Mouse (Mus musculus): ENCODE measurements around the gene BC025920. TPM values are rescaled to one million over a fixed set of nuclear protein-coding genes. Genes with fewer than 3 reads are reported as not detected.
A peak's percentile ranks its signal among the peaks of the same experiment; 100 is the strongest.

Gene BC025920
- polyA plus RNA-seq, 1 experiment, result 1.8 TPM

DNA sequence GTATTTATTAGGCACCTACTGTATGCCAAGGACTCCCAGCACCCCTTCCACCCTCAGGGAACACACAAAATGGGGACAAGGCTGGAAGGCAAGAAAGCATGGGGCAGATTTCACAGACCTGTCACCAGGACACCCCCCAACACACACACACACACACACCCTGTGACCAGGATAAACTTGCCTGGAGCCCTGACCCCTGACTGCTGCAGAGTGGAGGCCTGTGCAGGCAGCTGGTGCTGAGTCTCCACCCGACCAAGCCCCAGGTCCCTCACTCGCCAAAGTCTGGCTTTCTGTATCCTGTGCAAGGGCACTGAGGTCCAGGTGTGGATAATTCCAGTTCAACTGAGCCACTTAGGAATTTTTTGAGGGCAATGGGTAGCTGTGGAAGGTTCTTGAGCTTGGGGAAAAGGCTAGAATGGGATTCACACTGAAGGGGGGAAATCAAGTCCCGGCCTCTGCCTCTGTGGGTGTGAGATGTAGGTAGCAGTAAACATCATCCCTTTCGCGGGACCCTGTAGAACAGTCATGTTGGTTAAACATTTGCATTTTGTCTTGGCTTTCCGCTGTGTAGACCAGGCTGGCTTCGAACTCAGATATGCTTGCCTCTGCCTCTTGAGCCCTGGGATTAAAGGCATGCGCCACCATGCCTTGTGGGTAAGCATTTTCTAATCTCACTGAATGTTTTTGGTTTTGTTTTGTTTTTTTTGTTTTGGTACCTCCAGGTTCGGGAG is 36.4 kb upstream of the BC025920 start:
- H3K4me3 ChIP-seq (ENCODE audit: extremely low read depth, insufficient read depth, insufficient read length), result no peak overlapping the region
- no peaks in the 10 kb centered on the region for H3K27me3 ChIP-seq (ENCODE audit: control insufficient read depth, insufficient read depth, low read length)
- WGBS, result 85% methylated on average over 9 of the region's 9 CpGs
- peaks cover 14% of the 10 kb centered on the region for H3K36me3 ChIP-seq (ENCODE audit: control insufficient read depth, insufficient read depth, low read length)
- DNase-seq (ENCODE audit: low read depth in 1 of 2, low spot score in 2 of 2), result no peak
- H3K27ac ChIP-seq (ENCODE audit: insufficient read depth, low read length), result no peak overlapping the region
- peaks cover 4% of the 10 kb centered on the region; the same call in 1 of the 2 replicates for H3K4me1 ChIP-seq (ENCODE audit: control insufficient read depth, insufficient read depth, insufficient read length)
- TF ChIP-seq POLR2A (IDR thresholded peaks at IDR 0.05; ENCODE audit: low read depth, low read length) (no peak), CTCF (IDR thresholded peaks at IDR 0.05; ENCODE audit: extremely low read depth, insufficient read depth, insufficient read length, insufficient replicate concordance) (no peak)

DNA sequence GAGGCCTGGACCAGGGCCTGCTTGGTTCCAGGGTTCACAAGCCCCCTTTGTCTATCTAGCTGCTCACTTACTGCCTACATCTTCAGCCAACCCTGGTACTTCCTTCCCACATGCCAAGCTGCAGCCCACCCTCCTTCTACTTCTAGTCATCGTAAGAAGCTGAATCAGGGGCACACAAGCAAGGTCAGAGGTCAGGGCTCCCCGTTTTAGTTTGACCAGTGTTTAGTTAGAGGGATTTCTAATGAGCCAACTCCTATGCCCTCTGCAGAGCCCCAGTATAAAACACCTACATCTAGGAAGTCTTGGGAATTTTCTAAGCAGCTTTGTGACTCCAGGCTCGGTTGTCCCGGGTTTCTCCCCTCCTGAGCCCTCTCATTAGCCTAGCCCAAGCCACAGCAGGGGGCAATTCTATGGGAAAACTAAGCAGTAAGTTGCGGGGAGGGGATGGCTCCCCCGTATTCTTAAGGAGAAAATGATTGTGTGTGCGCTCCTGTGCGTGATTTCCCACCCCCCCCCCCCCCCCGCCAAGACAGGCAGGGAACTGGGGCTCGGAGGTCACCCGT is 35.8 kb upstream of the BC025920 start:
- peaks cover 7% of the 10 kb centered on the region for H3K36me3 ChIP-seq (ENCODE audit: control insufficient read depth, insufficient read depth, low read length)
- no peak for TF ChIP-seq CTCF (IDR thresholded peaks at IDR 0.05; ENCODE audit: extremely low read depth, insufficient read depth, insufficient read length, insufficient replicate concordance)
- no peak for TF ChIP-seq POLR2A (IDR thresholded peaks at IDR 0.05; ENCODE audit: low read depth, low read length)
- H3K4me1 ChIP-seq (ENCODE audit: control insufficient read depth, insufficient read depth, insufficient read length), result peaks cover 5% of the 10 kb centered on the region; the same call in 1 of the 2 replicates
- DNase-seq (ENCODE audit: low read depth in 1 of 2, low spot score in 2 of 2), result no peak
- H3K27me3 ChIP-seq (ENCODE audit: control insufficient read depth, insufficient read depth, low read length), result no peaks in the 10 kb centered on the region; the same call in 1 of the 2 replicates
- H3K4me3 ChIP-seq (ENCODE audit: extremely low read depth, insufficient read depth, insufficient read length), result peak overlapping the region; percentile 64; the same call in 1 of the 2 replicates
- no peak overlapping the region for H3K27ac ChIP-seq (ENCODE audit: insufficient read depth, low read length)
- WGBS, result 16% methylated on average over 11 of the region's 11 CpGs

DNA sequence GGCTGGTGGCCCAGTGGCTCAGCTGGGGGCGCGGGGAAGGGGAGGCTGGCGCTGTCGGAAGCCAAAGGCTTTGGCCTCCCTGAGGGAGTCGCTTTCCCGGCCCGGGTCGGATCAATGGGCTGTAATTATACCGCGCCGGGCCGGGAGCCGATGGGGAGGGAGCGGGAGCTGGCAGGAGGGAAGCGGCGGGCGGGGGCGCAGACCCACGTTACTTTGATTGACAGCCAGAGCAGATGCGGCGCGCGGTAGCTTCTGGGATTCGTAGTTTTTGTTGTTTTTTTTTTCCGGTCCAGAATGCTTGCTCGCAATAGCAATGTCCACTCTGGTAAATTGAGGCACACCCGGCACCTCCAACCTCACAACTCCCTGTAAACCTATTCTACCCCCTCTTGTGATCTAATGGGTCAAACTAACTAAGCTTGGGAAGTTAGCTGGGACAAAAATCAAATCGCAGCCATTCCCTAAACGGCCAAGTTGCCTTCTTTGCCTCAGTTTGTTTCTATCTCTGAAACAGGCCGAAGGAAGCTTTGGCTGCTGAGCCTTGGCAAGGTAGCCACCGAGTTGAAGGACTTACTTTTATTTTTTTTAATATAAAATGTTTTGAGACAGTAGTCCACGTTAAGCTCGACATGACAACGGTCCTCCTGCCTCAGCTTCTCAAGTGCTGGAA is 35.1 kb upstream of the BC025920 start:
- Histone ChIP-seq H3K36me3 (ENCODE audit: control insufficient read depth, insufficient read depth, low read length) (peaks cover 1% of the 10 kb centered on the region; the same call in 1 of the 2 replicates), H3K4me1 (ENCODE audit: control insufficient read depth, insufficient read depth, insufficient read length) (peaks cover 9% of the 10 kb centered on the region; the same call in 1 of the 2 replicates), H3K27me3 (ENCODE audit: control insufficient read depth, insufficient read depth, low read length) (peaks cover 1% of the 10 kb centered on the region; the same call in 1 of the 2 replicates), H3K27ac (ENCODE audit: insufficient read depth, low read length) (peak overlapping the region; percentile 25; the same call in 1 of the 2 replicates), H3K4me3 (ENCODE audit: extremely low read depth, insufficient read depth, insufficient read length) (peak overlapping the region; percentile 64)
- under 1% methylated on average over 33 of the region's 34 CpGs for WGBS
- TF ChIP-seq CTCF (IDR thresholded peaks at IDR 0.05; ENCODE audit: extremely low read depth, insufficient read depth, insufficient read length, insufficient replicate concordance), result no peak
- no peak for TF ChIP-seq POLR2A (IDR thresholded peaks at IDR 0.05; ENCODE audit: low read depth, low read length)
- peak; percentile 52 to 80 for DNase-seq (ENCODE audit: low read depth in 1 of 2, low spot score in 2 of 2)

DNA sequence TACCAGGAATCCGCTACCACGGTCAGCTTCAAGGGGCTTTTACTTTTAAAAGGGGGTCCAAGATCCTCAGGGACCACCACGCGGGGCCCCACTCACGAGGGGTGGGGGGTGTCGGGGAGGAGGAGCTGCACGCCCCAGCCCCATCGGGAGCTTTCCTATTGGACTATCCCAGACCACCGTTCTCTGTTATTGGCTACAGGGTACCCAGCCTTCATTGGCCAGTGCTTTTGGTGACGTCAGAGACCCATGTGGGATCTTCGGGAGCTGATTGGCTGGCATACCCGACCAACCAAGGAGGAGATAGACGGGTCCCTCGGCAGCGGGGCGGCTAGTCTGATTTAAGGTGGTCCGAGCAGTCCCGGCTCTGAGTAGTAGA is 34.6 kb upstream of the BC025920 start:
- no peak for TF ChIP-seq POLR2A (IDR thresholded peaks at IDR 0.05; ENCODE audit: low read depth, low read length)
- no peak for TF ChIP-seq CTCF (IDR thresholded peaks at IDR 0.05; ENCODE audit: extremely low read depth, insufficient read depth, insufficient read length, insufficient replicate concordance)
- peaks cover 9% of the 10 kb centered on the region; the same call in 1 of the 2 replicates for H3K4me1 ChIP-seq (ENCODE audit: control insufficient read depth, insufficient read depth, insufficient read length)
- peak overlapping the region; percentile 25; the same call in 1 of the 2 replicates for H3K27ac ChIP-seq (ENCODE audit: insufficient read depth, low read length)
- no peaks in the 10 kb centered on the region for H3K36me3 ChIP-seq (ENCODE audit: control insufficient read depth, insufficient read depth, low read length)
- under 1% methylated on average over 18 of the region's 18 CpGs for WGBS
- H3K27me3 ChIP-seq (ENCODE audit: control insufficient read depth, insufficient read depth, low read length), result peaks cover 1% of the 10 kb centered on the region; the same call in 1 of the 2 replicates
- H3K4me3 ChIP-seq (ENCODE audit: extremely low read depth, insufficient read depth, insufficient read length), result peak overlapping the region; percentile 64
- DNase-seq (ENCODE audit: low read depth in 1 of 2, low spot score in 2 of 2), result peak; percentile 91 to 97

DNA sequence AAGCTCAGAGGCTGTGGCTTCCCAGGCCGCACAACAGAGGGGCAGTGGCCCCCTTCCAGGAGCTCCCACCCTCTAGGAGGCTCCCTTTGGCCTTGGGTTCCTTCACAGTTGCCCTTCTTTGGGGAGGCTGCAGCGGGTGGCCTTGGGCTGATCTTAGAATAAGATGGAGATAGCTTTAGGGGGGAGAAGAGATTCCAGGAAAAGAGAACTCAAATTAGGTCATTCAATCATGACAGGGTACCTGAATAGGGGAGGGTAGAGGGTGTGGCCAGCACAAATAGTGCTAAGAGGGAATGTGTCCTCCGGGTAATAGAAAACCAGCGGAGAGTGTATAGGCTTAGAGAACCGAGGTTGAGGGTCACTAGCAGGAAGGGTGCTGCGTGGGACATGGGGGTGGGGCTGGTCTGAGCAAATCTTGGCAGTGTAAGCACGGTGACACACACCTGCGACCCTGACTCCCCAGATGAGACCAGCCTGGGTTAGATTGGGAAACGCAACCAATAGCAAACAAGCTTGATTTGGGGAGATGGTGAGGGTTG is 33.9 kb upstream of the BC025920 start:
- no peak for DNase-seq (ENCODE audit: low read depth in 1 of 2, low spot score in 2 of 2)
- H3K4me3 ChIP-seq (ENCODE audit: extremely low read depth, insufficient read depth, insufficient read length), result no peak overlapping the region
- TF ChIP-seq CTCF (IDR thresholded peaks at IDR 0.05; ENCODE audit: extremely low read depth, insufficient read depth, insufficient read length, insufficient replicate concordance), result no peak
- TF ChIP-seq POLR2A (IDR thresholded peaks at IDR 0.05; ENCODE audit: low read depth, low read length), result no peak
- H3K27me3 ChIP-seq (ENCODE audit: control insufficient read depth, insufficient read depth, low read length), result peaks cover 1% of the 10 kb centered on the region; the same call in 1 of the 2 replicates
- H3K27ac ChIP-seq (ENCODE audit: insufficient read depth, low read length), result no peak overlapping the region
- H3K36me3 ChIP-seq (ENCODE audit: control insufficient read depth, insufficient read depth, low read length), result no peaks in the 10 kb centered on the region
- H3K4me1 ChIP-seq (ENCODE audit: control insufficient read depth, insufficient read depth, insufficient read length), result peaks cover 9% of the 10 kb centered on the region; the same call in 1 of the 2 replicates
- 40% methylated on average over 9 of the region's 9 CpGs for WGBS

DNA sequence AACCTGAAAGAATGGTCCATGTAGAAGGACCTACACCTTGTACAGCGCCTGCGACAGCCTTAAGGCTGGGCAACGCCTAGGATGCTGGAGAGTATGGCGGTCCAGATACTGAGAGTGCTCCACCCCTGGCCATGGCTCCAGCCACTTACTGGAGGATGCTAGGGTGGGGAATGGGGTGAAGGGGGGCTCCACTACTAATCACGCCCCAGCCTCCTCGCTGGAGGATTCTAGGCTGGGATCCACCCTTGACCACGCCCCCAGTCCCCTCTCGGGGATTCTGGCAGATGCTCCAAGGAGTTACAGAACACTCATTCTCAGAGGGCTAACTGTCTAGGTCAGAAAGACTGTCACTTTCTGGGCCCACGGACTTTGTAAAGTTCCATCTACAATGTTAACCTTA is 33.1 kb upstream of the BC025920 start:
- Histone ChIP-seq H3K4me3 (ENCODE audit: extremely low read depth, insufficient read depth, insufficient read length) (no peak overlapping the region), H3K27ac (ENCODE audit: insufficient read depth, low read length) (no peak overlapping the region), H3K27me3 (ENCODE audit: control insufficient read depth, insufficient read depth, low read length) (peaks cover 1% of the 10 kb centered on the region; the same call in 1 of the 2 replicates), H3K4me1 (ENCODE audit: control insufficient read depth, insufficient read depth, insufficient read length) (peaks cover 9% of the 10 kb centered on the region; the same call in 1 of the 2 replicates), H3K36me3 (ENCODE audit: control insufficient read depth, insufficient read depth, low read length) (no peaks in the 10 kb centered on the region)
- 74% methylated on average over 9 of the region's 9 CpGs for WGBS
- DNase-seq (ENCODE audit: low read depth in 1 of 2, low spot score in 2 of 2), result no peak
- TF ChIP-seq POLR2A (IDR thresholded peaks at IDR 0.05; ENCODE audit: low read depth, low read length), result no peak
- no peak for TF ChIP-seq CTCF (IDR thresholded peaks at IDR 0.05; ENCODE audit: extremely low read depth, insufficient read depth, insufficient read length, insufficient replicate concordance)

Data from spleen, adult 2 months (tissue).